Mouse (Mus musculus) olfactory bulb, adult 2 months (tissue): ENCODE measurements around the gene Kcp. TPM values are rescaled to one million over a fixed set of nuclear protein-coding genes. Genes with fewer than 3 reads are reported as not detected.

Experiments
- H3K27ac ChIP-seq: fragments of 200-500 bp; 2 replicates; pipeline ENCODE4 v1.5.1; 2012; ENCODE audit warnings: low read depth, low read length; ENCODE audit not compliant: insufficient read depth
- H3K4me1 ChIP-seq: fragments of 200-500 bp; 2 replicates; pipeline ENCODE4 v1.6.1; 2012; ENCODE audit warnings: low read length; ENCODE audit not compliant: control insufficient read depth, insufficient read depth
- H3K4me3 ChIP-seq: fragments of 200-500 bp; 2 replicates; pipeline ENCODE4 v1.5.1; 2012; ENCODE audit warnings: mild to moderate bottlenecking, low read depth, low read length, moderate library complexity; ENCODE audit not compliant: insufficient read depth
- CTCF ChIP-seq: fragments of 200-500 bp; IDR thresholded peaks from 2 replicates; pipeline ENCODE4 v1.5.1; 2012; ENCODE audit warnings: low read depth, mild to moderate bottlenecking, low read length, moderate library complexity; ENCODE audit not compliant: insufficient read depth
- POLR2A ChIP-seq: fragments of 200-500 bp; IDR thresholded peaks from 2 replicates; pipeline ENCODE4 v1.6.1; 2012; ENCODE audit warnings: mild to moderate bottlenecking, low read depth, low read length, moderate library complexity; ENCODE audit not compliant: insufficient read depth
- WGBS: fragments of 180-500 bp; shearing (Covaris S2); methylation state at CpG from one replicate; pipeline ENCODE4 v1.1.7; 2018; 5-methylcytosine and 5-hydroxymethylcytosine counted together
- polyA plus RNA-seq: library from polyadenylated mRNA; stranded (reverse); fragments of >200 nt; gene quantifications from 2 replicates; pipeline ENCODE4 v1.2.4, GENCODE M21; 2012; ENCODE audit warnings: low replicate concordance; ENCODE audit not compliant: missing spikeins, insufficient read depth, insufficient read length

Kcp gene
- polyA plus RNA-seq, 1 experiment = not detected

DNA sequence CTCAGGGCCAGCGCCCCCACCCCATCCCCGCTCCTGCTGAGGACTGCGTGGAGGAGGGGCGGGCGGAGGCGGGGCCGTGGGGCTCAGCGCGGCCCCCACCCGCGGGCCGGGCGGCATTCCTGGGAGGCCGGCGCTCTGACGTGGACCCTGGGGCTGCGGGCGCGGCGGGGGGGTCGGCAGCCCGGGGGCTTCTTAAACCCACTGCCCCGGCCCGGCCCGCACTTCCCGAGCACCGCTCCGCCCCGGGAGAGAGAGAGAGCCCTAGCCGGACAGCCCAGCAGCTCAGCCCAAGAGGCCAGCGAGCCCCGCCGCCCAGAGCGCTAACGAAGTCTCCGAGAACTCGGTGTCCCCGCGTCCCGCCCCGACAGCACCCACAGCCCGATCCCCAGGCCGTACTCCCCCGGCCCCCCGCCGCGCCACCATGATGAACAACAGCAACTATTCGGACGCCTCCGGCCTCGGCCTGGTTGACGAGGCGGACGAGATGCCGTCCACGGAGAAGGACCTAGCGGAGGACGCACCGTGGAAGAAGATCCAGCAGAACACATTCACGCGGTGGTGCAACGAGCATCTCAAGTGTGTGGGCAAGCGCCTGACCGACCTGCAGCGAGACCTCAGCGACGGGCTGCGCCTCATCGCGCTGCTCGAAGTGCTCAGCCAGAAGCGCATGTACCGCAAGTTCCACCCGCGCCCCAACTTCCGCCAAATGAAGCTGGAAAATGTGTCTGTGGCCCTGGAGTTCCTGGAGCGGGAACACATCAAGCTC, 74.5 kb downstream of the Kcp start, which contains the start of gene Flnc:
TSS of gene Flnc (plus strand) at position 219 of the 766 bp plus-strand sequence.
- TF ChIP-seq CTCF = no peak
- no peak for TF ChIP-seq POLR2A
- H3K4me3 ChIP-seq = peak within 1 kb of the TSS; percentile 8
- H3K4me1 ChIP-seq = peaks cover 47% of the 10 kb centered on the region
- WGBS = 4% methylated on average over 66 of the region's 77 CpGs
- no peak within 1 kb of the TSS for H3K27ac ChIP-seq

GRCm38 (mm10) chr6:29432676-29433037, 75.1 kb downstream of the Kcp start:
- Histone ChIP-seq H3K27ac (no peak overlapping the region), H3K4me1 (peaks cover 47% of the 10 kb centered on the region), H3K4me3 (no peak overlapping the region)
- no peak for TF ChIP-seq CTCF
- TF ChIP-seq POLR2A = no peak

GRCm38 (mm10) chr6:29432156-29432555, 75.6 kb downstream of the Kcp start:
- H3K4me3 ChIP-seq = no peak overlapping the region
- 48% methylated on average over 3 of the region's 3 CpGs for WGBS
- no peak overlapping the region for H3K27ac ChIP-seq

GRCm38 (mm10) chr6:29431473-29431872, 76.3 kb downstream of the Kcp start:
- Histone ChIP-seq H3K4me1 (peaks cover 45% of the 10 kb centered on the region), H3K27ac (no peak overlapping the region), H3K4me3 (no peak overlapping the region)
- TF ChIP-seq POLR2A (no peak), CTCF (no peak)
- 68% methylated on average over 5 of the region's 5 CpGs for WGBS

More at GRCm38 (mm10) chr6:29432156-29432555, 75.6 kb downstream of the Kcp start:
- TF ChIP-seq CTCF = no peak
- no peak for TF ChIP-seq POLR2A
- peaks cover 47% of the 10 kb centered on the region for H3K4me1 ChIP-seq

GRCm38 (mm10) chr6:29430681-29431420, 76.9 kb downstream of the Kcp start:
- peaks cover 39% of the 10 kb centered on the region for H3K4me1 ChIP-seq
- TF ChIP-seq POLR2A = no peak
- TF ChIP-seq CTCF = no peak
- H3K27ac ChIP-seq = no peak overlapping the region
- no peak overlapping the region for H3K4me3 ChIP-seq
- WGBS = 57% methylated on average over 15 of the region's 15 CpGs

DNA sequence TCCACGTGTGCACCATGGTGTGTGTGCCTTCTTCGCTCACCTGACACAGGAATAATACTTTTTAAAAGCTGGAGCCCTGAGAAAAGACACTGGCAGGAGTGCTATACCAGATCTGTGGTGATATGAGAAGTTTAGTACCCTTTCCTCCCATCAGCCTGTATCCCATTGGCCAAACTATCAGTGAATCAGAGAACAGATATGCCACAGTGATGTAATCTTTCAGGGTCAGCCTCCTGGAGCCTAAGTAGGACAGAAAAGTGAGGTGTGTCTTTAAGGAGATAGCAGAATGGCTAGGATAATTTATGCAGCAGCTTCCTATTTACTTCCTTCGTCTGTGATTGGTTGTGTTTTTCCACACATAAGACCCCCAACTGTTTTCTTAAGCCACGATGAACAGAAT, 79.6 kb downstream of the Kcp start:
- Histone ChIP-seq H3K4me3 (no peak overlapping the region), H3K27ac (no peak overlapping the region), H3K4me1 (peaks cover 18% of the 10 kb centered on the region)
- TF ChIP-seq POLR2A (no peak), CTCF (no peak)
- WGBS = 51% methylated on average over 4 of the region's 4 CpGs

DNA sequence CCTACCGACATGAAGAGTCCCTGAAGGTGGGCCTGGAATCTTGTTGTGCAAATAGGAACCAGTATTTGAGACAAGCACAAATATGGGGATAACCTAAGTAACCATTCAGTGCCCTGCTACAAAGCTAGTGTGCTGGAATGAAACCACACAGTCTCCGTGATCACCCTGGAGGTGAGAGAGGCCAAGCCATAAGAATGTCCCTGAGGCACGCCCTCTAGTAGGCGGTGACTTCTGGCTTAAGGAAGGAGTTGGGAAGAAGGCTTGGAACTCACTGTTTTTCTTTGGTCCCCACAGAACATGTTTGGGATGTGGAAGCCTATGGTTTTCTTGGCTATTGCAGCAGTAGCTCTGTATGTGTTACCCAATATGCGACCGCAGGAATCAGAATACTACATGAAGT, 81.4 kb downstream of the Kcp start:
- 88% methylated on average over 6 of the region's 6 CpGs for WGBS
- H3K4me3 ChIP-seq = no peak overlapping the region
- peaks cover 6% of the 10 kb centered on the region for H3K4me1 ChIP-seq
- H3K27ac ChIP-seq = no peak overlapping the region
- TF ChIP-seq CTCF (no peak), POLR2A (no peak)

DNA sequence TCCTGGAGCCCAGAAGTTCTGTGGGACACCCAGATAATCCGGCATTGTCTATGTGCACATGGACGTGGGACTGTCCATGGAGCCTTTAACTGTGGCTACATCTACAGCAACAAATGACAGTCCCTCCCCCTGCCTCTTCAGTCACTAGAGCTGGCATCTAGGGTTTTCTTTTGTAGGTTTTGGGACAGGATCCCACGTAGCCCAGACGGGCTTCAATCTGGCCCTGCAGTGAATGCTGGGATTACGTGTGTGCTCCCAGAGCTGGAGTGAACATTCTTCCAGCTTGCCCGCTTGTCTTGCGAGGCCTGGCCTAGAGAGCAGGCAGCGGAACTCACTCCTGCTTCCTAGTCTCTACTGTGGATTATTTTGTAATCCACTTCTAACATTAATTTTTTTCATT, 82.6 kb downstream of the Kcp start:
- no peak overlapping the region for H3K27ac ChIP-seq
- WGBS = 81% methylated on average over 8 of the region's 8 CpGs
- no peak for TF ChIP-seq CTCF
- no peak for TF ChIP-seq POLR2A

More for the DNA sequence above, 82.6 kb downstream of the Kcp start:
- Histone ChIP-seq H3K4me1 (no peaks in the 10 kb centered on the region), H3K4me3 (no peak overlapping the region)

Other genes starting within 250 kb of the Kcp start
- not detected in 2 replicates for gene Hilpda, start 235.5 kb downstream of the Kcp start, polyA plus RNA-seq
- gene Fam71f2, start 228.4 kb downstream of the Kcp start, polyA plus RNA-seq = not detected in 2 replicates
- not detected in 2 replicates for gene Fam71f1, start 188.8 kb downstream of the Kcp start, polyA plus RNA-seq
- gene Calu, start 159.9 kb downstream of the Kcp start, polyA plus RNA-seq = not detected in 2 replicates
- gene Opn1sw, start 119.5 kb downstream of the Kcp start, polyA plus RNA-seq = not detected in 2 replicates
- gene Ccdc136, start 111.6 kb downstream of the Kcp start, polyA plus RNA-seq = not detected in 2 replicates
- not detected in 2 replicates for gene Flnc, start 74.7 kb downstream of the Kcp start, polyA plus RNA-seq
- gene Atp6v1f, start 40.2 kb downstream of the Kcp start, polyA plus RNA-seq = not detected in 2 replicates
- gene Atp6v1fnb, start 36.5 kb downstream of the Kcp start, polyA plus RNA-seq = not detected in 2 replicates
- gene Irf5, start 18.7 kb upstream of the Kcp start, polyA plus RNA-seq = not detected in 2 replicates
- 290 TPM in 1 of 2 replicates, not detected in the other for gene Tnpo3, start 101.9 kb upstream of the Kcp start, polyA plus RNA-seq
- gene Tspan33, start 186.3 kb upstream of the Kcp start, polyA plus RNA-seq = not detected in 2 replicates
- gene Smo, start 227.6 kb upstream of the Kcp start, polyA plus RNA-seq = not detected in 2 replicates